Mouse (Mus musculus): ENCODE results near the gene Gabbr2. TPM values are rescaled to one million over a fixed set of nuclear protein-coding genes. Genes with fewer than 3 reads are reported as not detected.

The Gabbr2 gene
- polyA plus RNA-seq, 1 experiment from 2014 or later = 0.03 TPM

- no peak overlapping the region for H3K9ac ChIP-seq (ENCODE audit: low read length)
These were observed 13.3 kb downstream of the Gabbr2 start for GRCm38 (mm10) chr4:46978371-46978770.

DNA sequence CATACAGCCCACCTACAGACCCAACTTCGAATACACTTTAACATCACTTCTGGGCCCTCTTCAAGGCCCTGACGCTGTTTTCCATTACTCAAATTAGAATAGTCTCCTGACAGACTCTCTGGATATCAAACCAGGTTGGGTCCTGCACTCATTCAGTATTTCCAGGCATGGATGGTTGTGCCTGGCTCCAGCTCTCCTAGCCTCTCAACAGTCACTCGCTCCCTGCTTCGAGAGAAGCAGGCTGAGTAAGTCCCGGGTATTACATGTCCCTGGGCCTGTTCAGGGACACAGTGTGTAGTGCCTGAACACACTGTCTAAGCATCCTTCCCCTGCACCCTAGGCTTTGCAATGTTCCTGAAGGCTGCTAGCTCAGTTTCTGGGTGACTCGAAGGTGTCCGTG lies 14.5 kb downstream of the Gabbr2 start:
- Histone ChIP-seq H3K4me2 (ENCODE audit: low read depth, low read length) (no peak overlapping the region), H3K27me3 (ENCODE audit: control insufficient read depth, insufficient read depth, low read length) (no peaks in the 10 kb centered on the region; the same call in 1 of the 2 replicates), H3K4me1 (ENCODE audit: control insufficient read depth, insufficient read depth, low read length) (no peaks in the 10 kb centered on the region), H3K36me3 (ENCODE audit: control insufficient read depth, insufficient read depth) (no peaks in the 10 kb centered on the region), H3K4me3 (ENCODE audit: low read length) (no peak overlapping the region), H3K27ac (ENCODE audit: low read length) (no peak overlapping the region), H3K9ac (ENCODE audit: low read length) (no peak overlapping the region), H3K9me3 (replicated peaks; ENCODE audit: control insufficient read depth, low read length) (no peaks in the 10 kb centered on the region)
- 82% methylated on average over 7 of the region's 7 CpGs for WGBS
- ATAC-seq (replicated peaks; ENCODE audit: extremely low read depth, insufficient read depth, low FRiP score) = no peak

More at GRCm38 (mm10) chr4:46978371-46978770, 13.3 kb downstream of the Gabbr2 start:
- no peaks in the 10 kb centered on the region for H3K36me3 ChIP-seq (ENCODE audit: control insufficient read depth, insufficient read depth)
- H3K4me1 ChIP-seq (ENCODE audit: control insufficient read depth, insufficient read depth, low read length) = no peaks in the 10 kb centered on the region
- no peak overlapping the region for H3K4me2 ChIP-seq (ENCODE audit: low read depth, low read length)
- H3K9me3 ChIP-seq (replicated peaks; ENCODE audit: control insufficient read depth, low read length) = no peaks in the 10 kb centered on the region
- no peaks in the 10 kb centered on the region; the same call in 1 of the 2 replicates for H3K27me3 ChIP-seq (ENCODE audit: control insufficient read depth, insufficient read depth, low read length)
- H3K27ac ChIP-seq (ENCODE audit: low read length) = no peak overlapping the region
- WGBS = 74% methylated on average over 6 of the region's 6 CpGs
- ATAC-seq (replicated peaks; ENCODE audit: extremely low read depth, insufficient read depth, low FRiP score) = no peak
- H3K4me3 ChIP-seq (ENCODE audit: low read length) = no peak overlapping the region

- Histone ChIP-seq H3K36me3 (ENCODE audit: control insufficient read depth, insufficient read depth) (no peaks in the 10 kb centered on the region), H3K4me3 (ENCODE audit: low read length) (no peak overlapping the region), H3K9me3 (replicated peaks; ENCODE audit: control insufficient read depth, low read length) (no peaks in the 10 kb centered on the region), H3K9ac (ENCODE audit: low read length) (no peak overlapping the region), H3K27ac (ENCODE audit: low read length) (no peak overlapping the region), H3K27me3 (ENCODE audit: control insufficient read depth, insufficient read depth, low read length) (no peaks in the 10 kb centered on the region), H3K4me2 (ENCODE audit: low read depth, low read length) (no peak overlapping the region), H3K4me1 (ENCODE audit: control insufficient read depth, insufficient read depth, low read length) (no peaks in the 10 kb centered on the region)
- 53% methylated on average over 11 of the region's 11 CpGs for WGBS
- no peak for ATAC-seq (replicated peaks; ENCODE audit: extremely low read depth, insufficient read depth, low FRiP score)
These were observed 15.0 kb downstream of the Gabbr2 start for GRCm38 (mm10) chr4:46976671-46977071.

GRCm38 (mm10) chr4:46973322-46973721 lies 18.4 kb downstream of the Gabbr2 start:
- Histone ChIP-seq H3K9ac (ENCODE audit: low read length) (no peak overlapping the region), H3K4me2 (ENCODE audit: low read depth, low read length) (no peak overlapping the region), H3K36me3 (ENCODE audit: control insufficient read depth, insufficient read depth) (no peaks in the 10 kb centered on the region), H3K4me1 (ENCODE audit: control insufficient read depth, insufficient read depth, low read length) (no peaks in the 10 kb centered on the region), H3K27ac (ENCODE audit: low read length) (no peak overlapping the region), H3K27me3 (ENCODE audit: control insufficient read depth, insufficient read depth, low read length) (no peaks in the 10 kb centered on the region), H3K9me3 (replicated peaks; ENCODE audit: control insufficient read depth, low read length) (no peaks in the 10 kb centered on the region), H3K4me3 (ENCODE audit: low read length) (no peak overlapping the region)
- 74% methylated on average over 10 of the region's 10 CpGs for WGBS
- ATAC-seq (replicated peaks; ENCODE audit: extremely low read depth, insufficient read depth, low FRiP score) = no peak

GRCm38 (mm10) chr4:46967981-46968380 lies 23.7 kb downstream of the Gabbr2 start:
- ATAC-seq (replicated peaks; ENCODE audit: extremely low read depth, insufficient read depth, low FRiP score) = no peak
- no peaks in the 10 kb centered on the region for H3K36me3 ChIP-seq (ENCODE audit: control insufficient read depth, insufficient read depth)
- WGBS = 81% methylated on average over 10 of the region's 10 CpGs
- H3K27me3 ChIP-seq (ENCODE audit: control insufficient read depth, insufficient read depth, low read length) = no peaks in the 10 kb centered on the region
- H3K4me3 ChIP-seq (ENCODE audit: low read length) = no peak overlapping the region
- H3K27ac ChIP-seq (ENCODE audit: low read length) = no peak overlapping the region
- no peak overlapping the region for H3K9ac ChIP-seq (ENCODE audit: low read length)
- no peaks in the 10 kb centered on the region for H3K9me3 ChIP-seq (replicated peaks; ENCODE audit: control insufficient read depth, low read length)
- no peaks in the 10 kb centered on the region for H3K4me1 ChIP-seq (ENCODE audit: control insufficient read depth, insufficient read depth, low read length)
- H3K4me2 ChIP-seq (ENCODE audit: low read depth, low read length) = no peak overlapping the region

- H3K9ac ChIP-seq (ENCODE audit: low read length) = no peak overlapping the region
- ATAC-seq (replicated peaks; ENCODE audit: extremely low read depth, insufficient read depth, low FRiP score) = no peak
- H3K36me3 ChIP-seq (ENCODE audit: control insufficient read depth, insufficient read depth) = no peaks in the 10 kb centered on the region
- no peaks in the 10 kb centered on the region for H3K9me3 ChIP-seq (replicated peaks; ENCODE audit: control insufficient read depth, low read length)
- no peaks in the 10 kb centered on the region for H3K4me1 ChIP-seq (ENCODE audit: control insufficient read depth, insufficient read depth, low read length)
- no peak overlapping the region for H3K4me3 ChIP-seq (ENCODE audit: low read length)
- H3K4me2 ChIP-seq (ENCODE audit: low read depth, low read length) = no peak overlapping the region
- H3K27me3 ChIP-seq (ENCODE audit: control insufficient read depth, insufficient read depth, low read length) = no peaks in the 10 kb centered on the region
- H3K27ac ChIP-seq (ENCODE audit: low read length) = no peak overlapping the region
These were observed 25.1 kb downstream of the Gabbr2 start for GRCm38 (mm10) chr4:46966551-46966950.

GRCm38 (mm10) chr4:46961403-46961802 lies 30.3 kb downstream of the Gabbr2 start:
- H3K36me3 ChIP-seq (ENCODE audit: control insufficient read depth, insufficient read depth) = no peaks in the 10 kb centered on the region
- 69% methylated on average over 2 of the region's 2 CpGs for WGBS
- no peaks in the 10 kb centered on the region for H3K9me3 ChIP-seq (replicated peaks; ENCODE audit: control insufficient read depth, low read length)
- no peak overlapping the region for H3K27ac ChIP-seq (ENCODE audit: low read length)
- H3K4me1 ChIP-seq (ENCODE audit: control insufficient read depth, insufficient read depth, low read length) = no peaks in the 10 kb centered on the region
- H3K4me3 ChIP-seq (ENCODE audit: low read length) = no peak overlapping the region
- H3K9ac ChIP-seq (ENCODE audit: low read length) = no peak overlapping the region
- H3K4me2 ChIP-seq (ENCODE audit: low read depth, low read length) = no peak overlapping the region
- no peak for ATAC-seq (replicated peaks; ENCODE audit: extremely low read depth, insufficient read depth, low FRiP score)
- H3K27me3 ChIP-seq (ENCODE audit: control insufficient read depth, insufficient read depth, low read length) = no peaks in the 10 kb centered on the region; the same call in 1 of the 2 replicates

GRCm38 (mm10) chr4:46960208-46960607 lies 31.5 kb downstream of the Gabbr2 start:
- WGBS = 88% methylated on average over 10 of the region's 10 CpGs
- H3K4me1 ChIP-seq (ENCODE audit: control insufficient read depth, insufficient read depth, low read length) = no peaks in the 10 kb centered on the region
- no peak for ATAC-seq (replicated peaks; ENCODE audit: extremely low read depth, insufficient read depth, low FRiP score)

DNA sequence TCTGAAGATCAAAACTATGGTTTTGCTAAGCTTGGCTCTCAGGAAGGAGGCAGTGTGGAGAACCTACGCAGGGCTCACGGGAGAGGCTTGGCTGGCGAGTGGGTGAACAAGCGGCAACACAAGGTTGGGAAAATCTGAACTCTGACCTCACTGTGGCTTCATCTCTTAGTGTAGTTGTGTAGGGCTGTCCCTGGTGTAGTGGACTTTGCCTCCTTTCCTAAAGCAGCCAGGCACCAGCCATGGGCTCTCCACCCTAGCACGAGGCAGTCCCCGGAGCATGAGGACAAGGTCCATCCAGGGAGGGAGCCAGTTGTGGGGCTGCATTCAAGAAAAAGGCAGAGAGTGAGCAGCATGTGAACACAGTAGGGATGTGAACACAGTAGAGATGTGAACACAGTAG lies 31.9 kb downstream of the Gabbr2 start:
- no peaks in the 10 kb centered on the region for H3K4me1 ChIP-seq (ENCODE audit: control insufficient read depth, insufficient read depth, low read length)
- H3K9me3 ChIP-seq (replicated peaks; ENCODE audit: control insufficient read depth, low read length) = no peaks in the 10 kb centered on the region
- no peaks in the 10 kb centered on the region for H3K36me3 ChIP-seq (ENCODE audit: control insufficient read depth, insufficient read depth)
- H3K4me3 ChIP-seq (ENCODE audit: low read length) = no peak overlapping the region
- H3K9ac ChIP-seq (ENCODE audit: low read length) = no peak overlapping the region
- H3K4me2 ChIP-seq (ENCODE audit: low read depth, low read length) = no peak overlapping the region
- H3K27ac ChIP-seq (ENCODE audit: low read length) = no peak overlapping the region
- 91% methylated on average over 6 of the region's 6 CpGs for WGBS
- no peaks in the 10 kb centered on the region; the same call in 1 of the 2 replicates for H3K27me3 ChIP-seq (ENCODE audit: control insufficient read depth, insufficient read depth, low read length)
- ATAC-seq (replicated peaks; ENCODE audit: extremely low read depth, insufficient read depth, low FRiP score) = no peak

More at GRCm38 (mm10) chr4:46960208-46960607, 31.5 kb downstream of the Gabbr2 start:
- H3K9me3 ChIP-seq (replicated peaks; ENCODE audit: control insufficient read depth, low read length) = no peaks in the 10 kb centered on the region
- H3K36me3 ChIP-seq (ENCODE audit: control insufficient read depth, insufficient read depth) = no peaks in the 10 kb centered on the region
- no peak overlapping the region for H3K27ac ChIP-seq (ENCODE audit: low read length)
- H3K4me3 ChIP-seq (ENCODE audit: low read length) = no peak overlapping the region
- H3K4me2 ChIP-seq (ENCODE audit: low read depth, low read length) = no peak overlapping the region
- no peaks in the 10 kb centered on the region; the same call in 1 of the 2 replicates for H3K27me3 ChIP-seq (ENCODE audit: control insufficient read depth, insufficient read depth, low read length)
- H3K9ac ChIP-seq (ENCODE audit: low read length) = no peak overlapping the region

Data from heart, embryonic 16.5 days (tissue).